Mouse (Mus musculus): ENCODE measurements around the gene Hist1h2bb.
A peak's percentile ranks its signal among the peaks of the same experiment; 100 is the strongest.

The Hist1h2bb gene

DNA sequence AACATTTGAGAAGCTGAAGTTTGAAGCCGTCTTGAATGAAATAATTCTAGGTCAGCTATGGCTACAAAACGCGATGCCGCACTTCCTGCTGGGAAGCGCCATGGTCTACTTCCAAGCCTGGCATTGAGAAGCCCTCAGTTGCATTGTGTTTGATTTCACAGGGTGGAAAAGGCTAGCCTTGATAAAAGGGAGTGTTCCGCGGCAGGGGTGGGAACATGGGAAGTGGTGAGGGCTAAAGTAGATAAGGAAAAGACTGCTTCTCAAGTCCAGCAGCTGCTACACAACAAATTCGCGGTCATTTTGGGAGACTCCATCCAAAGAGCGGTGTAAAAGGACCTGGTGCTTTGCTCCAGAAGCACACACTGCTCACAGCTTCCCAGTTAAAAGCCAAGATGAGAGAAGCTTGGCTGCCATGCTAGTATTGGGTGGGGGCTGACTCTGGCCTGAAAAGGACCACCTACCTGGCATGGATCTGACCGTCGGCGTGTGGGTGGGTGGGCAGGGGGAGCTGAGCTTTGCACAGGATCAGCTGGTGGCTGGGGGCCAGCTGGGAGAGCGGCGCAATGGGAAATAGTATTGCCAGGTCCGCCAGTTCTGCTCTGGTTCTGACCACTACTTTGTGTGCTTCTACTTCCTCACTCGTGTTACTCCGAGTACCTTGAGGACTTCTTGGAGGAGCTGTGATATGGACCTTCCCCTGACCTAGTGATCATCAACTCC is 17.9 kb upstream of the Hist1h2bb start:
- no peak for DNase-seq (ENCODE audit: low read depth)

DNA sequence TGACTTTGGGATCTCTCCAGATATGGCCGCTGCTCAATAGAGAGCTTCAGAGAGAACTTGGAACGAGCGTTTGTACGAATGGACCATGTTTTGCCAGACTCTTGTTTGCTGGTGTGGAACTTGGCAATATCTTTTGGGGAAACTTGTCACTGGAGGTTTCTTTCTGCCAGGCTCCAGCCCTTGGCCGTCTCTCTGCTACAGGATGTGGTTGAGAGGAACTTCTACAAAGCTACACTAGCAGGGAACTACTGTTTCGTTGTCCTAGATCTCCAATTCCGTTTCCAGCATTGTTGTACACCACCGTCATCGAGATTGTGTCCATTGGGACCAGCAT is 17.4 kb upstream of the Hist1h2bb start:
- DNase-seq (ENCODE audit: low read depth): no peak

DNA sequence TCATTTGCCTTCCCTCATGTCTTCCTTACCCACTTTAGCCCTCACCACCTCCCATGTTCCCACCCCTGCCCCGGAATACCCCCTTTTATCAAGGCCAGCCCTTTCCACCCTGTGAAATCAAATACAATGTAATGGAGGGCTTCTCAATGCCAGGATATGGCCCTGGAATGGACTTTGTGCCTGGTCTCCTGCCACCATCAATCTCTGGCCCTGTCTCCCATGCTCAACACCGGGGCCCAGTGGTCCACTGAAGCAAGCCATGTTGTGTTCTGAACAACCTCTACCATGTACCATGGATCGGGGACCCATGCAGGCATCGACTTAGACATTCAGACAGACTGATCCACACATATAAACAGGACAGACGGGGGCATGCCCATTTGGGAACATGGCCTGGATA is 16.8 kb upstream of the Hist1h2bb start:
- no peak for DNase-seq (ENCODE audit: low read depth)

DNA sequence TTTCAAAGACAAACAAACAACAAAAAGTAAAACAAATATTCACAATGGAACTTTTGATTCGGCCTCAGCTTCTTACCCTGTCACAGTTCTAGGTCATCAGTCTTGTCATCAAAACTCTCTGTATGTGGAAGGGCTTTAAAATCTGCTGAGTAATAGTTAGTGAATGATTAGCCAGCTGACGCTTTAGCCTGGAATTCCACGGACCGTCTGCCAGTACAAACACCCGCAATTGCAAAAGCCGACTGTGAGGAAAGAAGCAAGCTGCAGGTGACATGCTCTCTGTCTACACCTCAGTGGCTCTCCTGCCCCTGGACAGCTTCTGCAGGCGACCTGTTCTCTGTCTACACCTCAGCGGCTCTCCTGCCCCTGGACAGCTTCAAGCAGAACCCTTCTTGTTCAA is 16.1 kb upstream of the Hist1h2bb start:
- DNase-seq (ENCODE audit: low read depth): no peak

DNA sequence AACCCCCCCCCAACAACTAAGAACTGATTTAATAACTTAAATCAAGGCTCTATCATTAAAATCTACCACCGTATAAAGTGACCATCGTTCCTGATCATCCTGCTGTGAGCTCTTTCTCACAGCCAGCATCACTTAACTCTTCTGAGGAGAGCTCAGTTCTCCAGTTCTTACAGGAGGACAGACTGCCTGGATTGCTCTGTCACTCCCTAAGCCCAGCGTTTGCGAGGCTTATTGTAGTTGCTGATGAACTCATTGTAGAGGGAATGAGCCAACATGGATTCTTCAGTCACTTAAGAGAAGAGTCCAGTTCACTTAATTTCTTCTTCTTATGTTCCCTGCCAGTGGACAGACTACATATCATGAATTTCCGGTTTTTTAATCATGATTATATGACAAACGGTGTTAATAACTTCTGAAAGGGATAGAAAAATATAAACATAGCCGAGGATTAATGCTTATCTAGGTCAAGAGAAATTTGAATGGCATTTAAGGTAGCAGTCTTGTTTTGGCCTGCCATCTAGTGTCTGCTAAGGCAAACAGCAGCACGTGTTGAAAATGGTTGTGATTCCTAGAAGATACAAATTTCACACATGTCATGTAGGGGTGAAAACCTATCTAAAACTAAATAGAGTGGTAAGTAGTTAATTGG is 14.3 kb upstream of the Hist1h2bb start:
- no peak for DNase-seq (ENCODE audit: low read depth)

DNA sequence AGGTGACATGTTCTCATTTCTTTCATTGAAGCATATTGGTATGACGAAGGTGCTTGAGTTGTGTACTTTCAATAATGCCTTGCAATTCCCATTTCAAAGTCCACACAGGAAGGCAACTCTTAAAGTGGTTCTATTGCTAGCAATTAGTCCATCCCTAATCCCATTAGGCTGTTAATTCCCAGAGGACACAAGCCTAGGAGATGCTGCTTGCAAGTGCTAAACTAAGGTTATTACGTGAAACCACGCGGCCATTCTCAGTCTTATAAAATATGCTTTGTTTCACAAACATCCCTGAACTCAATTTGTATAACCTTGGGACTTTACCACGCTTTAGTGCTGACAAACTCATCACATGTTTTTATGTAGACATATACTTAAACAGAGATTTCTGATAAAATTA is 9.4 kb upstream of the Hist1h2bb start:
- DNase-seq (ENCODE audit: low read depth): no peak

DNA sequence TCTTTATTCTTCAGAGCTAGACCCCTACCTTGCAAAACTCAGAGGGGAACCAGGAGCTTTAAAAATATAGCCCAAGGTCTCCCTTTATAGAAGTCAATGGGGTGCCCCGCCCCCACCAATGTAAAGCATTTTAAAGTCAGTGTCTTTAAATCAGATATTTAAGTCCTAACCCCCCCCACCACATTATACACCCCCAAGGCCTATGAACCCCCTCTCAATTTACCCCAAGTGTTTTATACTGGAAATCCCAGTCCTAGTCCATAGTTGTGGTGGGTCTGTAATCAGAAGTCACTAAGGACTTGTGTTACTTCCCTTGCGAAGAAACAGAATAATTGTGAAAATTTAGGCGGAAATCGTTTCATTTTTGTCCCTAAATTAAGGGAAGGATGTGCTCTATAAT is 8.5 kb upstream of the Hist1h2bb start:
- no peak for DNase-seq (ENCODE audit: low read depth)

DNA sequence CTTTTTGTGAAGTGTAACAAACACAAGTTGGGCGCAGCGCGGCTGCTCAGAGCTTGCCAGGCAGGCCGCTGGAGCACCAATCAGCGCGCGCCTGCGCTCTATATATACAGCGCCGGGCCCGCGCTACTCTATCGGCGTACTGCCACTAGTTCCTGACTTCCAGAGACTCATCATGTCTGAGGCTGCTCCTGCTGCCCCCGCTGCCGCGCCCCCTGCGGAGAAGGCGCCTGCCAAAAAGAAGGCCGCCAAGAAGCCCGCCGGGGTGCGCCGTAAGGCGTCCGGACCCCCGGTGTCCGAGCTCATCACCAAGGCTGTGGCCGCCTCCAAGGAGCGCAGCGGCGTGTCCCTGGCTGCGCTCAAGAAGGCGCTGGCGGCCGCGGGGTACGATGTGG is 7.9 kb upstream of the Hist1h2bb start, which contains the start of gene Hist1h1c:
Hist1h1c (plus strand) TSS at position 132 of the 392 bp plus-strand sequence.
- DNase-seq (ENCODE audit: low read depth): peak; percentile 76

DNA sequence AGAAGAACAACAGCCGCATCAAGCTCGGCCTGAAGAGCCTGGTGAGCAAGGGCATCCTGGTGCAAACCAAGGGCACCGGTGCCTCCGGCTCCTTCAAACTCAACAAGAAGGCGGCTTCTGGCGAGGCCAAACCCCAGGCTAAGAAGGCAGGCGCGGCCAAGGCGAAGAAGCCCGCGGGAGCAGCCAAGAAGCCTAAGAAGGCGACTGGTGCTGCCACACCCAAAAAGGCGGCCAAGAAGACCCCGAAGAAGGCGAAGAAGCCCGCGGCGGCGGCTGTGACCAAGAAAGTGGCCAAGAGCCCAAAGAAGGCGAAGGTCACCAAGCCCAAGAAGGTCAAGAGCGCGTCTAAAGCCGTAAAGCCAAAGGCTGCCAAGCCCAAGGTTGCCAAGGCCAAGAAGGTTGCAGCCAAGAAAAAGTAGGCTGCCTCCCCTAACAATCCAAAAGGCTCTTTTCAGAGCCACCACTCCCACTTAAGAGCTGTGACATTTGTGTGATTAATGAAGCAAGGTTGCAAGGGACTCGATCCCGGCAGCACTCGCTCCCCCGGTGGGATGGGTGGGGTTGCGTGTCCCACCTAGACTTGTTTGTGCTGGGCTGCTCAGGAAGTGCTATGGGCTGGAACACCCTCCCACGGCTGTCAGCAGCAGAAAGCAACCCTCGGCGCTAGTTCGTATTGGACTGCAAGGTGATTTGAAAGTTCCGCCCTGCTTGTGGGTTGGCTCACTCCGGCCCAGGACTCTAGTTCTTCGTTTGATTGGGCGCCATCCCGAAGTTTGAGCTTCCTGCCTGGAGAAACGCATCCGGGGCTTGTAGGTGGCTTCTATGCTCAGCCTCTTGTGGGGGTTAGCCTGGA is 7.2 kb upstream of the Hist1h2bb start:
- peak; percentile 87 for DNase-seq (ENCODE audit: low read depth)

DNA sequence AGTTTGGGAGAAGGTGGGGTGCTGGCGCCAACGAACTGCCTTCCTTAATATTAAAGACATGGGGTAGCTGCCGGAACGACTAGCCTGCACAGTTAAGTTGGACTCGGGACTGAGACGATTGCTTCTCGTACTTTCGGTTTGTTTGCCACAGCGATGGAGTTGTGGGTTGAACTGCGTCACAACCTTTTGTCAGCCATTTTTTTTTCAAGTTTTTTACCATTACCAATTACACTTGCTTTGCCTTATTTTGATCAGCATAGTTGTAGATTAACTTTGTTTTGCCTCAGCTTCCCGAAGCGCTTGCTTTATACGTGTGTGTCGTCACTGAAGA is 6.6 kb upstream of the Hist1h2bb start:
- DNase-seq (ENCODE audit: low read depth): no peak

DNA sequence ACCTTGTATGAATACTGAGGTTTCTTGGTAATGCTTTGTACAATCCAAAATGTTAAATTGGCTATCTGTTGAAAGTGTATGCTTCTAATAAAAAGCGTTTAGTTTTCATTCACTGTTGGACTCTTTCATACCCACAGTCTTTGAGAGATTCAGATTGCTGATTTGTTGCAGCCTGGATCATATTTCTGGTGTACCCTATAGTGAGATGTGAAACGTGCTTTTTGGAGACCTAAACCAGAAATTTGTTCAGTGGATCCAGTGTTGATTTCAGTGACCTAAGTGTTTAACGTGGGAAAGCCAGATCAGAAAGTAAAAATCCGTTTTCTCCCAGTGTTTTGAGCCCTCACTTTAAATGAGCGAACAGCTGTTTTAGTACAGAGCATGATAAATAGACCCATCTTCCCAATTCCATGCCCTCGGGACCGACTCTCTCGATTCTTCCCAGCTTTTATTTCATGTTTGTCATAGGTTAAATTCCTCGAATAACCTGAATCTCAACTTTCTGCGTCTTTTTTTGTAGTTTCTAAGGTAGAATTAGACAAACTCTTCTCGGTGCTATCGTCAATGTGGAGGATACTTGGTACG is 6.2 kb upstream of the Hist1h2bb start:
- no peak for DNase-seq (ENCODE audit: low read depth)

DNA sequence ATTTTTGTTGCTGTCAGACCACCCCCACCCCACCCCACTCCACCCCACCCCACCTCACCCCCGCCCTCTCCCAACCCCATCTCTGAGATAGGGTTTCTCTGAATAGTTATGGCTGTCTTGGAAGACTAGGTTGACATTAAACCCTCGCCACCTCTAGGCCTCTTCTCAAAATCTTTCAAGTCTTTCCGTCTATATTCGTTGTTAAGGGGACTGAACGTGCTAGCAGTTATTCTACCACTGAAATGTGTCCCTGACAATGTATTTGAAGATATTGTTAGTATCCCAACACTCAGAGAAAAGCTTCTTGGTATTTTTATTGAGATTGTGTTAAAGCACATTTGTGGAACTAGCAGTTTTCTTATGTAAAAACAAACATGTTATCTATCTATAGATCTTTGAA is 5.6 kb upstream of the Hist1h2bb start:
- DNase-seq (ENCODE audit: low read depth): no peak

DNA sequence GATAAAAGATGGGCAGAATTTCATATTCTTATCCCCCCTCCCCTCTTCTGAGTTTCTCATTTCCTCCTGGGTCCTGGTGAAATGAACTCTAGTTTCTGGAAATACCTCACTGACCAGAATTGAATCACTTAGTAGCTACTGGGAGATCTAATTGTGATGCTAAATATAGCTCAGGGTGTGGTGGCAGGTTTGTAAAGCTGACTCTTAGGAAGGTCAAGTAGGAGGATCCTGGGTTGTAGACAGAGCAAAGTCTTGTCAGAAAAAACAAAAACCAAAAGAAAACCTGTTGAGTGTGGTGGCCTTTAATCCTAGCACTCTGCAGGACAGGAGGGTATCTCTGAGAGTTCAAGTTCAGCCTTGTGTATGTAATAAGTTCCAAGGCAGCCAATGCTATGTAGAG is 4.5 kb upstream of the Hist1h2bb start:
- no peak for DNase-seq (ENCODE audit: low read depth)

DNA sequence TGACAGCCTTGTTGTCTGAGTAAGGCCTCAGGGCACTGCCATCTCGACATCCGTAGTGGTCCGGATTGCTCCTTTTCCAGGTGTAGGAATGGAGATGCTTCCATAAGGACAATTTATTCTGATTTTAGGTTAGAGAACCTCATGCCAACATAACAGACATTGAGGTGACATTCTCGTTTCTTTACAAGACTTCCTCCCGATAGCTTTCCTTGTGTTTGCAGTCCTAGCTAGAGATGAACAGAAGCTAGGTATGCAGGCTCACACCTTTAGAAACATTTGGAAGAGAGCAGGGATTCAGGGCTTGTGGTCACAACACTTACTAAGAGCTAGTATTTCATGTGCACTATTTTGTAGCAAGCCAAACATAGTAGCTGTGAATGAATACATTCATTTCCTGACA is 3.3 kb upstream of the Hist1h2bb start:
- no peak for DNase-seq (ENCODE audit: low read depth)

DNA sequence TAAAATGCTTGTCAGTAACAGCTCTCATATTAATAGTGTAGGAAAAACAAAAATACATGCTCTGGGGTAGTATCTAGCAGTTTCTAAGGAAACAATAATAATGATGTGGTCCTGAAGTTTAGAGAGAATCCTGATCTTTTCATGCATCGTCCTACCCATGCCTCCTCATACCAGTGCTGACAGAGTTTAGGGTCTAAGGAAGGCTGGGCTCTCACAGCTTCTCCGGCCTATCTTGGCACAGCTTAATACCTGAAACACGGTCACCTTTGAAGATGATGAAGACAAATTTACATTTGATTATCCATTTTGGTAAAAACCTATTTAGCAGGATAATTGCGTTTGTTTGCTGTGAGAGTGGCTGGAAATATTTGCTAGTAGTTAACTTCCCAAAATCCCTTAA is 2.6 kb upstream of the Hist1h2bb start:
- no peak for DNase-seq (ENCODE audit: low read depth)

DNA sequence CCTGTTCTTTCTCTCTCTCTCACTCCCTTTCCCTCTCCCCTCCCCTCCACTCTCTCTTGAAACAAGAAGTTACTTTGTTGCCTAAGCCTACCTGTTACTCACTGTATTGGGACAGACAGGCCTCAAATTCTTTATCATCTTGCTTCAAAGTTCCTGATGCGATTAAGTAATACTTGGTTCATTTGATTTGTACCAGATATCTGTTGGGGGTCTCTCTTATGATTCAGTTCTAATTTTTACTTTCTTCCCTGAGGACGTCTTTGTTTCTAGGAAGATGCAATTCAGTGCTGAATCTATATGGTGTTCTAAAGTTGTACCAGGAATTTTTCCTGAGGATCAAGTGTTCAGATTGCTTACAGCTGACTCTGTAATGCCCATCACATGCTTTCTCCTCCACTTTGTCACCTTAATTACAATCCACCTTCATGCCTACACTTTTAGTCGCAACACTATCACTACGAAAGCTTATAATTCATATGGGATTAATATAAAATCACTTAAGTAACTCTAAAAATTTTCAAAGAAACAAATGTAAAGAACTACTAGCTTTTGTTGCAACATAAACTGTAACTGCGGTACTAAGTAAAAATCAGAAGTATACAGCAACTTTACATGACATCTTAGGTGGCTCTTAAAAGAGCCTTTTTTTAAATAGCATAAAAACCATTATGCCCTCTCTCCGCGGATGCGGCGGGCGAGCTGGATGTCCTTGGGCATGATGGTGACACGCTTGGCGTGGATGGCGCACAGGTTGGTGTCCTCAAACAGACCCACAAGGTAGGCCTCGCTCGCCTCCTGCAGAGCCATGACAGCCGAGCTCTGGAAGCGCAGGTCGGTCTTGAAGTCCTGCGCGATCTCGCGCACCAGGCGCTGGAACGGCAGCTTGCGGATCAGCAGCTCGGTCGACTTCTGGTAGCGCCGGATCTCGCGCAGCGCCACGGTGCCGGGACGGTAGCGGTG is 1.8 kb upstream of the Hist1h2bb start:
- no peak for DNase-seq (ENCODE audit: low read depth)

DNA sequence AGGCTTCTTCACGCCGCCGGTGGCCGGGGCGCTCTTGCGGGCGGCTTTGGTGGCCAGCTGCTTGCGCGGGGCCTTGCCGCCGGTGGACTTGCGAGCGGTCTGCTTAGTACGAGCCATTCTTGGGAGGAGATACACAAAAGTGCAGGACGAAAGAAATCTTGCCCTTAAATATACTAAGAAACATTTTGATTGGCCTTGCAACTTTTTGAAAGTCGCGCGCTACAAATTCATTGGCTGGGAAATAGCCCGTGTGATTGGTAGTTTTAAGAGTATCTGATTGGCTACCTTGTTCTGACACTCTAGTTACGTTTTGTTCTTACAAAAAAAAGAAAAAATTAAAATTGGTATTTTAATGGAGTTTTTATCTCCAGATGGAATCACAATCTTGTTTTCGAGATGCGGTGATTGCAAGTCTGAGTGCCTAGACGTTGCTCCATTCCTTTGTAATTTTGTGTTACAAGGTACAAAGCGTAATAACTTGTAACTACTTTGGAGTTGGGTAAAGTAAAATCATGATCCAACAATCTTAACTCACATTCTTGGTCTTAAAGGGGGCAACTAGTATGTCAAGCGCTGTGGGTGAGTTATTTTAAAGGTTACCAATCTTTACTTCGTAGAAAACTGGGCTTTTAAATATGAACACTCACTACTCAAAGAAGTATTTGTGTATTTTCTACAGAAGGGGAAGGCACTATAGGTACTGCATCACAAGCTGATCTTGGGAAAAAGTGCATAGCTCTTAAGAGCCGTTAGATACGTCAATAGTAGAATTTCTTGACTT is 963 bp upstream of the Hist1h2bb start, which contains the start of gene Hist1h3c:
Hist1h3c (minus strand) TSS at position 222 of the 781 bp plus-strand sequence.
- DNase-seq (ENCODE audit: low read depth): peak; percentile 80

DNA sequence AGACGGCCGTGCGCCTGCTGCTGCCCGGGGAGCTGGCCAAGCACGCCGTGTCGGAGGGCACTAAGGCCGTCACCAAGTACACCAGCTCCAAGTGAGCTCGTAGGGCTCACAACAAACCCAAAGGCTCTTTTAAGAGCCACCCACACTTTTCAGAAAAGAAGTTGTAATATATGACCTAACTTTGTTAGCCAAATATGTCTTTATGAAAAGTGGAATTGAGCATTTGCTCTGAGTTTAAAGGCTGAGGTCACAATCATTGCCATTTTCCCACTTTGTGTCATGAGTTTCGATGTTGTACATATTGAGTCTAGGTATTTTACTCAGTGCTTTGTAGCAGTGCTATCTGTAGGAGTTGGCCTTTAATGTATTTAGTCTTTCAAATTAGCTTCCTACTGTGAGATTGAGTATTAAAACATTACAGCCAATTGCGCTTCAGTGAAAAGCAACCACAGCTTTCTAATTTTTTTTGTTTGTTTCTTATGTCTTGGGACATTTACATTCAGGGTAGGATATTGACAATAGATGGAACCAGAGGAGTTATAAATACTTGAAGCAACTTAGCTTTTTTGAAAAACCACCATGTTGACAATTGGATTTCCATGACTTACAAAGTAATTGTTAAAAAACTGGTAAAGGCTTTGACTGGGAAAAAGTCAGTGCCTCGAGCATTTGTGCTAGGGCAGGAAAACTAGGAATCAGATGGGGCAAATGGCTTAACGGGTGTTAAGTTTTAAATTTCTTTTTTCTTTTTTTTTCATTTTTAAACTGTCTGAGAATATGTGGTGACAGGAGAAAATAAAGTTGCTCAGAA is 752 bp downstream of the Hist1h2bb start:
- no peak for DNase-seq (ENCODE audit: low read depth)

DNA sequence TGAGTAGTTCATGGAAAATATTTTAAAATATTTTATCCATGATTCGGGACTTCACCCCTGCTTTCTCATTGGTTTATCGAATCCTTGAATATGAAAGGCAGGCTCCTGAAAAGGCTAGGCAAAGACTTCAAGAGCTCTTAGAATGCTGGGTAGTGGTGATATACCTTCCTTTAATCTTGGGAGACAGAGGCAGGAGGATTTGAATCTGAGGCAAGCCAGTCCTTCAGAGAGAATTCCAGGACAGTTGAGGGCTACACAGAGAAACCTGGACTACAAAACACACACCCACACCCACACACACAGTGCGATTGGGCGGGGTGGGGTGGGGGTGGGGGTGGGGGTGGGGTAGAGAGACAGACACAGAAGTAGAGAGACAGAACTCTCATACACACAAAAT is 1.4 kb downstream of the Hist1h2bb start:
- no peak for DNase-seq (ENCODE audit: low read depth)

DNA sequence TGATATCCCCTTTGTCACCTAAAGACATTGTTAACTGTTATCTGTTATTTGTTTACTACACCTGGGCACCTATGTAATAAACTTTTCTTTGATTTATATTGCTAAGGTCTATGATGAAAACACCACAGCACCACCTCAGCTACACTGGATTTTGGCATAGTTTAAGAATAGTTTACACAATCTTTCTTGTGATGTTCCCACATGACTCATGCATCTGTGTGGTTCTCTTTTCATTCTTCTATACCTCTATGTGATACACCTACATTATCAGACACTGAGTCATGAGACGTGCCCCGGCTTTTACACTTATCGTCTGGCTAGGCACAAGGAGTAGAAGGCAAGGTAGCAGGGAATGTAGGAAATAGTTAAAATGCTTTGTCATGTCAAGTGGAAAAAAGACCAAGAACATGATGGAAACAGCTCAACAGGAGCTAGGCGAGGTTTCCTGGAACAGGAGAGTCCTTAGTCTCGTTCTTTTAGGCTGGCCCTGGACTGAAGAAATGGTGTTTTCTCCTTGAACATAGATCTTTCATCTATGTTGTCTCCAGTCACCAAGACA is 3.1 kb downstream of the Hist1h2bb start:
- DNase-seq (ENCODE audit: low read depth): no peak

Data from fibroblast of lung, adult 2 months (primary cell).